Mouse (Mus musculus) lung, postnatal 0 days (tissue): ENCODE data around the gene Tmem79. TPM values are rescaled to one million over a fixed set of nuclear protein-coding genes. Genes with fewer than 3 reads are reported as not detected.

Experiments
- ATAC-seq: fragments of 200-750 bp; cut with Nextera tagmentation; 2 replicates; pipeline ENCODE4 v1.8.0; 2017; ENCODE audit warnings: moderate library complexity
- DNase-seq: peaks from one replicate; pipeline ENCODE4 v3.0.0-alpha.2; 2016; ENCODE audit warnings: low spot score
- H3K27ac ChIP-seq: fragments of 300-500 bp; sonication (generic); 2 replicates; pipeline ENCODE4 v1.5.1; 2014; ENCODE audit warnings: antibody characterized with exemption, mild to moderate bottlenecking, low read length, mixed read lengths
- H3K27me3 ChIP-seq: fragments of 300-500 bp; sonication (generic); replicated peaks from 2 replicates; pipeline ENCODE4 v1.6.1; 2014; ENCODE audit warnings: low read length, mixed read lengths; ENCODE audit not compliant: insufficient read depth
- H3K36me3 ChIP-seq: fragments of 300-500 bp; sonication (generic); 2 replicates; pipeline ENCODE4 v1.6.1; 2014; ENCODE audit warnings: low read length, mixed read lengths; ENCODE audit not compliant: insufficient read depth
- H3K4me1 ChIP-seq: fragments of 300-500 bp; sonication (generic); 2 replicates; pipeline ENCODE4 v1.6.1; 2014; ENCODE audit warnings: antibody characterized with exemption, low read depth, low read length, mixed read lengths; ENCODE audit not compliant: insufficient read depth
- H3K4me2 ChIP-seq: fragments of 300-500 bp; sonication (generic); replicated peaks from 2 replicates; pipeline ENCODE4 v1.6.1; 2014; ENCODE audit warnings: low read depth, mild to moderate bottlenecking, low read length, moderate library complexity, mixed read lengths
- H3K4me3 ChIP-seq: fragments of 300-500 bp; sonication (generic); 2 replicates; pipeline ENCODE4 v1.5.1; 2014; ENCODE audit warnings: low read depth, low read length
- H3K9ac ChIP-seq: fragments of 300-500 bp; sonication (generic); replicated peaks from 2 replicates; pipeline ENCODE4 v1.6.1; 2014; ENCODE audit warnings: low read depth, mild to moderate bottlenecking
- H3K9me3 ChIP-seq: fragments of 300-500 bp; sonication (generic); 2 replicates; pipeline ENCODE4 v1.6.1; 2016; ENCODE audit warnings: low read length, mixed read lengths
- CTCF ChIP-seq: IDR thresholded peaks from 2 replicates; pipeline ENCODE4 v1.5.1; 2016; ENCODE audit warnings: antibody characterized with exemption, mild to moderate bottlenecking
- EP300 ChIP-seq: IDR thresholded peaks from 2 replicates; pipeline ENCODE4 v1.6.1; 2016; ENCODE audit warnings: antibody characterized with exemption, mild to moderate bottlenecking, control low read depth
- WGBS: fragments of 180-500 bp; shearing (Covaris S2); extraction: QIAGEN DNeasy Blood & Tissue Kit; methylation state at CpG from one replicate; pipeline ENCODE4 v1.1.7; 2014; 5-methylcytosine and 5-hydroxymethylcytosine counted together
- polyA plus RNA-seq: library from polyadenylated mRNA; unstranded; fragments of >200 nt; fragmentation: Nextera tagmentation; extraction: Ambion mirVana; gene quantifications from 2 replicates; pipeline ENCODE4 v1.2.1, GENCODE M21; 2015

Gene Tmem79
- polyA plus RNA-seq, 1 experiment from 2014 or later = 9.0 TPM

DNA sequence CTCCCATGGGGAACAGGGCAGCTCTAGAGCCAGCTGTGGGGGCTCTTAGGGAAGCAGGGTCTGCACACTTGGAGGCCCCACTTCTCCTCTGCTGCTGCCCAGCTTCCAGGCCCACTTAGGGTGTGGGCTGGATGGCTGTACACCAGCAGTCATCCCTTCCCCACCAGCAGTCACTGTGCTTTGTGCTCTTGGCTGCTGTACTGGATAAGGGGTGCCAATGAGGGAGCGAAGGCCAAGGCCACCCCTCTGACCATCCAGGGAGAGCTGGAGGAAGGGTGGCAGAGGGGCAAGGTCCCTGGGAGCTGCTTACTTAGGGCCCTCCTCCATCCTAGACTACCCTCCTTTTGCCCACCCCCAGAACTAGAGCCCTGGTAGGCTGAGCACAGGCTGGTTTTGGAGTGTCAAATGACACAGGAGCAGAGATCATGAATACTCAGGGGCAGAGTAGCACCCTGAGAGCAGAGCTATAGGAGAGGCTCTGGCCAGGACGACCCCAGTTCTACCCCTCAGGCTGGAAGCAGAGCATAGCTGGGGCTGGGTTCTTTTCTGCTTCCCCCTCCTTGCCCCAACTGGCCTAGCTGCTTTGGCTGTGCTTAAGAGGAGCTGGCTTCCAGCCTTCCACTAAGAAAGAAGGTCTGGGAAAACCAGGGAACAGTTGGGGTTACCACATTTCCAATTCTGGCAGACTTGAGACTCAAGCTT, 25.8 kb upstream of the Tmem79 start:
- H3K9me3 ChIP-seq = no peaks in the 10 kb centered on the region

DNA sequence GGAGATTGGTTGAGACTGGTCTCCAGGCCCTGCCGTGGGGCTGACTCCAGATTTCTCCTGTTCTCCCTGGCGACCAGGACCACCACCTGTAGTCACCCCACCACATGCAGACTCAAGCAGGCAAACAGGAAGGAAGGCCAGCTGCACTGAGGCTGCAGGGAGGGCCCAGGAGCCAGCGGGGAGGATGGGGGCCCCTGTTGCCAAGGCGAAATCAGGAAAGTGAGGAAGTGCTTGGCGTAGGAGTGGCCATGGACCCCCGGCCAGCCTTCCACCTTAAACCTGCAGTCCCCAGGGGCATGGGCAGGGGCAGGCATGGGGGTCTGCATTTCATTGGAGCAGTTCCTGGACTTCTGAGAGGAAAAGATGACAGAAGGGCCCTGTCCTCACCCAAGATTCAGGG, 25.1 kb upstream of the Tmem79 start:
- H3K4me2 ChIP-seq = no peak overlapping the region
- no peak overlapping the region for H3K27ac ChIP-seq
- TF ChIP-seq CTCF (no peak), EP300 (no peak)
- 0 out of 2 replicates have a peak, but pooled peaks cover 1% of the 10 kb centered on the region for H3K27me3 ChIP-seq
- H3K9ac ChIP-seq = no peak overlapping the region
- peaks cover 46% of the 10 kb centered on the region; the same call in 1 of the 2 replicates for H3K36me3 ChIP-seq
- H3K4me1 ChIP-seq = peaks cover 5% of the 10 kb centered on the region; the same call in 1 of the 2 replicates
- DNase-seq (no peak), ATAC-seq (no peak)
- H3K9me3 ChIP-seq = no peaks in the 10 kb centered on the region
- no peak overlapping the region for H3K4me3 ChIP-seq
- 59% methylated on average over 6 of the region's 6 CpGs for WGBS

More for the DNA sequence above, 25.8 kb upstream of the Tmem79 start:
- Histone ChIP-seq H3K4me2 (no peak overlapping the region), H3K27me3 (0 out of 2 replicates have a peak, but pooled peaks cover 3% of the 10 kb centered on the region), H3K27ac (no peak overlapping the region), H3K9ac (no peak overlapping the region), H3K4me3 (no peak overlapping the region), H3K4me1 (peaks cover 5% of the 10 kb centered on the region; the same call in 1 of the 2 replicates), H3K36me3 (peaks cover 40% of the 10 kb centered on the region; the same call in 1 of the 2 replicates)
- no peak for TF ChIP-seq EP300
- TF ChIP-seq CTCF = no peak
- DNase-seq = no peak
- no peak for ATAC-seq
- WGBS = 78% methylated on average over 2 of the region's 2 CpGs

- H3K27ac ChIP-seq = no peak overlapping the region
- no peak for ATAC-seq
- H3K4me2 ChIP-seq = no peak overlapping the region
Measured at GRCm38 (mm10) chr3:88359989-88360388, 24.0 kb upstream of the Tmem79 start.

DNA sequence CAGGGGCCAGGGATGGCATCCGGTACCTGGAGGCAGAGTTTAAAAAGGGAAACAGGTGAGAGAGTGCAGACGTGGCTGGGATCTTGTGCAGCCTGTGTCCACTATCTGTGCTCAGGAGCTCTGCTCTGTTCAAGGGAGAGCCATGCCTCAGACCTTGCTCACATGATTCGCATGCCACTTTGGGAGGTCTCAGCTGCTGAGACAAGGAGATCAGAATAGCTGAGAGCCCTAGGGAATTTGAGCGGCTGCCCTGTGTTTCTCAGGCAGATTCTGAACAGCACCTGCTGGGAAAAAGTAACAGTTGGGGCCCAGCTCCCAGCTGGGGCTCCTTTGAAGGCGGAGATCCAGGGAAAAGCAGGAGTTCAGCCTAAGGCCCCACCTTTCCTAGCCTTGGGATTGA, 23.6 kb upstream of the Tmem79 start:
- Histone ChIP-seq H3K9ac (no peak overlapping the region), H3K4me2 (no peak overlapping the region), H3K36me3 (peaks cover 54% of the 10 kb centered on the region), H3K27me3 (no peaks in the 10 kb centered on the region), H3K9me3 (no peaks in the 10 kb centered on the region), H3K27ac (no peak overlapping the region), H3K4me3 (no peak overlapping the region), H3K4me1 (peaks cover 2% of the 10 kb centered on the region; the same call in 1 of the 2 replicates)
- 76% methylated on average over 5 of the region's 5 CpGs for WGBS
- TF ChIP-seq EP300 = no peak
- no peak for TF ChIP-seq CTCF
- ATAC-seq (no peak), DNase-seq (no peak)

More at GRCm38 (mm10) chr3:88359989-88360388, 24.0 kb upstream of the Tmem79 start:
- Histone ChIP-seq H3K4me1 (peaks cover 5% of the 10 kb centered on the region; the same call in 1 of the 2 replicates), H3K27me3 (no peaks in the 10 kb centered on the region), H3K9me3 (no peaks in the 10 kb centered on the region), H3K36me3 (peaks cover 52% of the 10 kb centered on the region), H3K4me3 (no peak overlapping the region), H3K9ac (no peak overlapping the region)
- TF ChIP-seq CTCF = no peak
- TF ChIP-seq EP300 = no peak
- DNase-seq = no peak
- 58% methylated on average over 3 of the region's 3 CpGs for WGBS

DNA sequence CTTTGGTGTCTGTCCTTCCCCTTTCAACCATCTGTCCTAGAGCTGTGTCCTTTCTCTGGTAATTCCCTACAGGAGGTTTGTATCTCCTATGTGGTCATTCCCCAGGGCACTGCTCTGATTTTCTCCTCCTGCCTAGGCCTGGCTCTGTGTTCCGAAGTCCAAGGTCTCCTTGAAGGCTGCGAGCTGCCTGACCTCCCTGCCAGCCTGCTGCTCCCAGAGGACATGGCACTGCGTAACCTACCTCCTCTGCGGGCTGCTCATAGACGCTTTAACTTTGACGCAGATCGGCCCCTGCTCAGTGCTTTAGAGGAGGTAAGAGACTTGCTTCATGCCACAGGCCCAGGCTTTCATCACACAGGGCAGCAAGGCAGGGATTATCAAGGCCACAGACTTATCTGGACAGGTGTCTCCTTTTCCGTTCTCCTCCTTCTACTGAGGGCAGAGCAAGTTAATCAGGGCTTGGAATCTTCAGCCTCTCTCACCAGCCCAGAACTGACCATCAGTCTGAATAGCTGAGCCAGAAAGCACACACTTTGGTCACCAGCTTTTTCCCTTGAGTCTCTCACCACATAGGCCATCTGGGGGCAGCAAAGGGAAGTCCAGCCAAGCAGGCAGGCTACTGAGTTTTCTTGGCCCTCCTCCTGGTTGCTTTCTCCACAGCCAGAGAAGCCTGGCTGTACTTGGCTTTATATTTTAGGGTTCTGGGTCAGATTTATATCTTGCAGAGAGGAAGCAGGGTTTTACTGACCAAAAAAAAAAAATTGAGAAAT, 18.6 kb upstream of the Tmem79 start:
- peaks cover 75% of the 10 kb centered on the region for H3K36me3 ChIP-seq
- H3K4me3 ChIP-seq = no peak overlapping the region
- no peaks in the 10 kb centered on the region for H3K9me3 ChIP-seq
- no peak overlapping the region for H3K27ac ChIP-seq
- H3K9ac ChIP-seq = no peak overlapping the region
- ATAC-seq (no peak), DNase-seq (no peak)
- WGBS = 90% methylated on average over 8 of the region's 8 CpGs
- no peaks in the 10 kb centered on the region for H3K27me3 ChIP-seq
- TF ChIP-seq EP300 (no peak), CTCF (no peak)
- no peaks in the 10 kb centered on the region for H3K4me1 ChIP-seq
- no peak overlapping the region for H3K4me2 ChIP-seq

- DNase-seq (no peak), ATAC-seq (no peak)
- no peak overlapping the region for H3K27ac ChIP-seq
- TF ChIP-seq EP300 (no peak), CTCF (no peak)
- H3K9ac ChIP-seq = no peak overlapping the region
- no peaks in the 10 kb centered on the region for H3K27me3 ChIP-seq
- H3K36me3 ChIP-seq = peaks cover 76% of the 10 kb centered on the region
- H3K9me3 ChIP-seq = no peaks in the 10 kb centered on the region
- no peaks in the 10 kb centered on the region for H3K4me1 ChIP-seq
- 81% methylated on average over 9 of the region's 9 CpGs for WGBS
- no peak overlapping the region for H3K4me2 ChIP-seq
- no peak overlapping the region for H3K4me3 ChIP-seq
Measured at GRCm38 (mm10) chr3:88352907-88353306, 17.0 kb upstream of the Tmem79 start.
